Mouse (Mus musculus) bone marrow macrophage, adult 2 months (primary cell): Measurements from ENCODE around the gene Abca14. TPM values are rescaled to one million over a fixed set of nuclear protein-coding genes. Genes with fewer than 3 reads are reported as not detected.
"Not testable (repeated sequence)": the region's sequence is repeated elsewhere in the genome, so short reads cannot be mapped to it uniquely, and the experiment has no call there.

Experiments
- H3K27ac ChIP-seq: 2 replicates; pipeline ENCODE4 v1.5.1; 2012; ENCODE audit warnings: low read depth, low read length; ENCODE audit not compliant: insufficient read depth
- H3K4me1 ChIP-seq: 2 replicates; pipeline ENCODE4 v1.6.1; 2012; ENCODE audit warnings: low read length; ENCODE audit not compliant: control insufficient read depth, insufficient read depth
- H3K4me3 ChIP-seq: 2 replicates; pipeline ENCODE4 v1.5.1; 2012; ENCODE audit warnings: mild to moderate bottlenecking, low read length, moderate library complexity; ENCODE audit not compliant: insufficient read depth
- CTCF ChIP-seq: IDR thresholded peaks from 2 replicates; pipeline ENCODE4 v1.5.1; 2012; ENCODE audit warnings: low read depth, mild to moderate bottlenecking, low read length, moderate library complexity
- POLR2A ChIP-seq: IDR thresholded peaks from 2 replicates; pipeline ENCODE4 v1.6.1; 2012; ENCODE audit warnings: mild to moderate bottlenecking, low read depth, low read length, borderline replicate concordance
- polyA plus RNA-seq: library from polyadenylated mRNA; stranded (reverse); fragments of >200 nt; gene quantifications from 2 replicates; pipeline ENCODE4 v1.2.4, GENCODE M21; 2012; ENCODE audit not compliant: missing spikeins, insufficient read depth, insufficient read length

Gene Abca14
- polyA plus RNA-seq, 1 experiment: not detected

DNA sequence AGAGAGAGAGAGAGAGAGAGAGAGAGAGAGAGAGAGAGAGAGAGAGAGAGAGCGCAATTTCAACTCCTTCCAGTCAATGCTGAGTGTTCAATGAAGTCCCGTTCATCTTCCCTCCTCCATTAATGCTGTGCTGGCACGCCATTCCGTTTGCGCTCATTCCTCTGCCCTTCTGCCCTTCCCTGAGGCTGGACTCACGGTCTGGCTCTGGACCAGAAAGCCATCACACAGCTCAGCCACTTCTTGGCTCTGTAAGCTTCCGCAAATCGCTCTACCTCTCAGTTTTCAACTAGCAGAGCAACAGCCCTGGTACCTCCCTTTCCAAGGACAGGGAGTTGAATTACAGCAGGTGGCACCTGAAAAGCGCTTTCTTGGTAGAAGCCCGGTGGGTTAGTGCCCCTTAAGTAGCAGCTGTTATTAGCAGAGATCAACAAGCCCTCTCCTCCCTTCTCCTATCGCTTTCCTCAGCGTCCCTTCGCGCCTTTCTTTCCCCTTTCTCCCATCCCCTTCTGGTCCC, 2.5 kb upstream of the Abca14 start:
- H3K4me3 ChIP-seq: peak overlapping the region; percentile 25
- peaks cover 12% of the 10 kb centered on the region for H3K4me1 ChIP-seq
- no peak for TF ChIP-seq CTCF
- H3K27ac ChIP-seq: no peak overlapping the region

DNA sequence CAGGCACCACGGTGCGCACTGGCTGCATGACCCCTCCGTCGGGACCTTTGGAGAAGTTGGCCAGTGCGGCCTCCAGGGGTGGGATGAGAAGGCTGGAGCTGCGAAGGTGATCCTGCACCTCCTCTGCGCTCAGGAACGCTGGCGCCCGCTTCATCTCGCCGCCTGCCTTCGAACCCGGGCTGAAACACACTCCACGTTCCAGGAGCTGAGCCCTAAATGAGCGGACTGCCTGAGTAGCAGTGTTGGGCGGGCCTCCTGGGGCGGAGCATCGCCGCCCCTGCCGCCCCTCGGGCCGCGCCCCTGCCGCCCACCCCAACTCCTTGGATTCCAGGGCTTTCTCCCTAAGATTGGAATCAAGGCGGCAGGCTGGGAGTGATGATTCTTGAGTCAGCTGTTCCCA, 2.0 kb upstream of the Abca14 start, which contains the start of gene Crym:
Gene Crym (minus strand): TSS at position 341 of the 400 bp plus-strand sequence.
- Histone ChIP-seq H3K4me3 (peak within 1 kb of the TSS; percentile 25), H3K4me1 (peaks cover 14% of the 10 kb centered on the region), H3K27ac (no peak within 1 kb of the TSS)
- TF ChIP-seq POLR2A (no peak), CTCF (no peak)

DNA sequence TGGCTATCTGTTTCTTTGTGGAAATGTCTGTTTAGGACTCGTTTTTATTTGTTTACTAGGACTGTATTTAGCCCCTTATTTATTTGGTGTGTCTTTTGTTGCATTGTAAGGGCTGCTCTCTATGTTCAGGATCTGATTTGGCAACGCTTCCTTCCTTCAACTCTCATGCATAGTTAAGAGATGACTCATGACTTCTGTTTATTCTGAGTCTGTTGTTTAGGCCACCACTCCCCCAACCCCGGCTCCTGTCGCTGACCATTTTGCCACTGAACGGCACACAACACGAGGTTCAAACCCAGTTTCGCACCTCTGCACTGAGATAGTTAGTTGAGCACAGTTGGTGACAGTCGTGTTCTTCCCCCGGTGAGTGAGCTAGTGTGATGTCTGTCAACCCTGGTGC, 2.2 kb downstream of the Abca14 start:
- Histone ChIP-seq H3K27ac (peak overlapping the region; percentile 95), H3K4me1 (peaks cover 14% of the 10 kb centered on the region), H3K4me3 (peak overlapping the region; percentile 11; the same call in 1 of the 2 replicates)
- TF ChIP-seq POLR2A: no peak
- no peak for TF ChIP-seq CTCF

DNA sequence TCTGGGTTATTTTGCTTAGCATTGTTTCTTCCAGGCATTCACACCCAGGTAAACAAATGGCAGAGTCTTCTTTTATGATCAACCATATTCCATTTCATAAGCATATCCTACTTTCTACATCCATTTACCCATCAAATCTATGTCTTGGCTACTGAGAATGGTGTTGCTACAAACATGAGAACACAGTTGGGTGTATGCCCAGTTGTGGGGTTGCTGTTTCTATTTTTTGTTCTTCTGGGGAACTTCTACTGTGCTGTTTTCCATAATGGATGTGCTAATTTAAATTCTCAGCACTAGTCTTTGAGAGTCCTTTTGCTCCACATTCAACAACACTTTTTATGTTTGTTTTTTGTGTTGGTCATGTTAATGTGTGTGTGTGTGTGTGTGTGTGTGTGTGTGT, 24.8 kb downstream of the Abca14 start:
- no peak for TF ChIP-seq POLR2A
- TF ChIP-seq CTCF: no peak
- no peak overlapping the region for H3K4me3 ChIP-seq
- H3K27ac ChIP-seq: no peak overlapping the region
- H3K4me1 ChIP-seq: no peaks in the 10 kb centered on the region

DNA sequence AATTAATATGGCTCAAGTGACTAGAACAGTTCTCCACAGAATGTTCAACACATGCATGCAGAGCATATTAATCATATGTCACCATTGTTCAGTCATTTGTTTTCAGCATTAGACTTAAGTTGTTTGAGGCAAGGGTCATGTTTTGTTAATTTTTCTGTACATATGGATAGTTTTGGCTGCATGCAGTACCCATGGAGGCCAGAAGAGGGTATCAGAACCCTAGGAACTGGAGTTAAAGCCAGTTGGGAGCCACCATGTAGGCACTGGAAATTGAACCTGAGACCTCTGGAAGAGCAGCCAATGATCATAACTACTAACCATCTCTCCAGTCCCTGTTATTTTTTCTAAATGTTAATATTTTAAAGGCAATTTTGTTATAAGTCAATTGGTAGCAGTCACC, 37.3 kb downstream of the Abca14 start:
- H3K4me1 ChIP-seq: no peaks in the 10 kb centered on the region
- no peak for TF ChIP-seq CTCF
- no peak for TF ChIP-seq POLR2A
- H3K27ac ChIP-seq: no peak overlapping the region
- H3K4me3 ChIP-seq: no peak overlapping the region

DNA sequence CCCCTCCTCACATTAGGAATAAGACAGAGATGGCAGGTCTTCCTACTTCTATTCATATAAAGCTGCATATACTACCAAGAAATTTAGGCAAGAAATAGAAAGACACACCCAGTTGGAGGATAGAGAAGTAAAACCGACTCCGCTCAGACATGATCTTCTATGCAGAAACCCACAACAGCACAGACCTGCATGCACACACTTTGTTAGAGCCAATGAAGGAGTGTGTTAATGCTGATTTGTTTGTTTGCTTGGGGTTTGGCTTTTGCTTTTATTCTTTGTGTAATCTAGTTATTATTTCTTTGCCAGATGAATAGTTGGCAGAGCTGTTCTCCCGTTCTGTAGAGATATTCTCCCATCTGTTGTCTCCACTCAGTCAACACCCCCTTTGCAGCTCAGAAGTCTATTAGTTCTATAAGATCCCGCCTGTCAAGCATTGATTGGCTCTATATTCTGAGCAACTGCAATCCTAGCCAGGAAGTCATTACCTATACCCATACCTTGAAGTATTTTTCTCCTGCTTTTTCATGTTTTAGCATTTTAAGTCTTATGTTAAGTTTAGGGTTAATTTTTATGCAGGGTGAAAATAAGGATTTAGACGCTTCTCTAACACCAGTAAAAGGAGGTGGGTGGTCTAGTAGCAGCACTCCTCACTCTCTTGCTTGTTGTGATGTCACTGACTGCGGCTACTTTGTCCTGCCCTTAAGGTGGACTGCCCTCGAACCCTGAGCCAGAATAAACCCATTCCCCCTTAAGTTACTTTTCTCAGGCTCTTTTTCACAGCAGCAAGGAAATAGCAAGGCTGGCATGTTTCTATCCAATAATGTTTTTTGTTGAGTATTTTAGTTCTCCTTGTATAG, 67.6 kb downstream of the Abca14 start:
- Histone ChIP-seq H3K4me3 (no peak overlapping the region), H3K4me1 (no peaks in the 10 kb centered on the region), H3K27ac (no peak overlapping the region)
- TF ChIP-seq CTCF: no peak
- no peak for TF ChIP-seq POLR2A

DNA sequence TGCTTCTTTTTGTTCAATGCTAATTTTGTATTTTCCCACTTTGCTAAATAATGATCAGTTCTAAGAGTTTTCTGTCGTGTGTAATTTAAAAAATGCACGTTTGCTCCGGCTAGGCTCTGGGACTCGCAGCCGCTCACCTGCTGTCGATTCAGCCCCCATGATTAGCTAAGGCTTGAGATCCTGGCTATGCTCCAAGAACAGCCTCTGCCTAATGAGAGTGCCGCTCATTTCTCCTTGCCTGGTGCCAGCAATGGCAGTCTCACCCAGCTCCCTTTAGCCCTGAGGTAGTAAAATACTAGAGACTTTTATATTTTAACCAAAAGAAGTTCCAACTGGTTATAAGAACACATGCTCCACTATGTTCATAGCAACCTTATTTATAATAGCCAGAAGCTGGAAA, 68.3 kb downstream of the Abca14 start:
- H3K4me1 ChIP-seq: no peaks in the 10 kb centered on the region
- H3K4me3 ChIP-seq: no peak overlapping the region
- no peak overlapping the region for H3K27ac ChIP-seq
- TF ChIP-seq CTCF (no peak), POLR2A (no peak)

DNA sequence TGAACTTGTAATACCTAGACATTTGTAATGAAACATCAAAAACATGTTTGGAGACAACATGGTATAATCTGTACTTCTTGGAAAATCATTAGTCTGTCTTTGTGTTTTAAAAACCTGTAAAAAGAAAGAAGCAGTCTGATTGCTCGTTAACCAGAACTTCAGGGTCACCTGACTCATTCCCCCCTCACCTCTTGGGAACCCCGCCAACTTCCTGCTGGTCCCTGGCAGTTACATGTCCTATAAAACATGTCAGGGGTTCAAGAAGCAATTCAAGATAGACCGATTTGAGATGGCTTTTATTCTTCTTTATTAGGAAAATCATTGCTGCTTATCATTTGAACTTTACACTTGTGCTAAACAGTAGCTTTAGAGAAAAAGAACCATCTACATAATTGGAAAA, 81.5 kb downstream of the Abca14 start:
- no peak for TF ChIP-seq CTCF
- TF ChIP-seq POLR2A: no peak
- Histone ChIP-seq H3K27ac (no peak overlapping the region), H3K4me3 (no peak overlapping the region), H3K4me1 (no peaks in the 10 kb centered on the region)

DNA sequence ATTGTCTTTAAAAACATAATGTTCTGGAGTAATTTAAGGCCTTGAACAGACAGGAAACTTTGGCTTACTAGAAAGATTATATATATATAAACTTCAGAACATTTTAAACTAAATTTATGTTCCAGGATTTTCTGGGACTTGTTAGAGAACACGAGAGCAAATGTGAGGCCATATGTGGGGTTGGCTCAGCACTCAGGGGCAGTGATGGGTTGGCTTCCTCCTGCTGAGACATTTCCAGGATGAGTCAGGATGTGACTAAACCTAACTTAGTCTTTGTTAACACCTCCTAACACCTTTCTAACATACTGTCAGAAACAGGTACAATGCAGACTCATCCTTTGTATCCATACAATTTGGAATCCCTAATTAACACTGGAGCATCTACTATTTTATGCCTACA, 112.3 kb downstream of the Abca14 start:
- H3K27ac ChIP-seq: no peak overlapping the region
- H3K4me3 ChIP-seq: no peak overlapping the region
- no peaks in the 10 kb centered on the region for H3K4me1 ChIP-seq
- TF ChIP-seq CTCF: no peak
- no peak for TF ChIP-seq POLR2A

DNA sequence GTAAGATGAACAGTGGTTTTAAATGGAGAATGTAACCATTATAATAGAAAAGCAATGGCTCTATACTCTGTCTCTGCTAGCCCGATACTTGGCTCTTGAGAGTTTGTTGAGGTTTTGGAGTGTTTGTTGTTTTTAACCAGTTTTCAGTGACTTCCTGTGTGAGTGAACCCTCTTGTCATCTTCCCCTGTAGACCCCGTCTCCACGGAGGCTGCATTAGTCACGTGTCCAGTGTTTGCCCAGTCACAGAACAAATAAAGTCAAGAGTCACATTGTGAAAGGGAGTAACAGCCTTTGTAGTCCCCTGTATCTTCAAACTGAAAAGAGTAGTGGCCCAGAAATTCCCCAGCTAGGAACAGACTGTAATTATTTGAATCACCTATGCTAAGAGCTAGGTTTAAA, 119.2 kb downstream of the Abca14 start:
- Histone ChIP-seq H3K4me3 (no peak overlapping the region), H3K27ac (no peak overlapping the region), H3K4me1 (no peaks in the 10 kb centered on the region)
- TF ChIP-seq CTCF (no peak), POLR2A (no peak)

DNA sequence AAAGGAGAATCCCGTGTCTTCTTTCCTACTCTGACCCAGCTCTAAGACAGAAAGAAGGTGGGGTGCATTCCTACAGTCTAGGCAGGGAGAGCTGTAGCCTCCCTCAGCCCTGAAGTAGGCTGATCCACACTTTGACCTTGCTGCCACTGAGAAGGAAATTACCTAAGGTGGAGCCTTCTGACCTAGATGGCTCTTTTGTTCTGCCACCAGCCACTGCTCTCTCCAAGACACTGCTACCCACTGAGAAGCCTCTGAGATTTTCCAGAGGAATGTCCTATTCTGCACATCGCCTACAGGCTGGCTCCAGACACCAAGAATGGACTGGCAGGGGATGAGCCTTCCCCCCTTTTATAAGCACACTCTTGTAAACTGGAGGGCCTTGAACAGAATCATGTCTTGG, 122.2 kb downstream of the Abca14 start:
- H3K27ac ChIP-seq, H3K4me1 ChIP-seq, H3K4me3 ChIP-seq: not testable (repeated sequence)
